Mouse (Mus musculus): ENCODE measurements around the gene Gli3.

GRCm38 (mm10) chr13:15421182-15421750, 41.8 kb upstream of the Gli3 start:
- no peak for TF ChIP-seq MAX (IDR thresholded peaks at IDR 0.05)
- TF ChIP-seq CTCF (IDR thresholded peaks at IDR 0.05; ENCODE audit: control insufficient read depth, insufficient read depth, insufficient read length): no peak
